Comparison of ENCODE assay signal across 14 mouse cellular contexts in the genomic region with DNA sequence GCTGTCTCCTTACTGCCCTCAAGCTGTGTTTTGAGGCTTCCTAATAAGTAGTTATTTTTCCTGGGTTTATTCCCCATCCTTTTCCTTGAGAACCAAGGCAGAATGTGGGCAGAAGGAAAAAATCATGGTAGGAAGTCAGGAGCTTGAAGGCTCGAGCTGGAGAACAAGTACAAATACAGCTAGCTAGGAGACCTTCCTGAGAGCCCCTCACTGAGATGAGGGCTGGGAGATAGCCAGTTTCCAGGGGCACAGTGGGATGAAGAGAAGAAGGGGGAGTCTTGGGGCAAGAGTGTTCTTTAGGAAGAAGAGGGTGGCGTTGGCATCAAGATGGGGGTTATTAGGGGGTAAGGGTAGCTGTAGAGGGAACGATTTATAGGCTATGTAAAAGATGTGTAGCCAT. TPM values are rescaled to one million over a fixed set of nuclear protein-coding genes. Genes with fewer than 3 reads are reported as not detected.
DNase-seq lines count a peak whose midpoint lies in the region; ATAC-seq and TF ChIP-seq lines count a peak whose summit lies in the region.
"Had no signal": no experiment of that assay in that cellular context is flagged by ENCODE, and none has a peak within 500 bp of the region (broad histone marks: within the 10 kb centered on the region; RNA-seq: fewer than 3 reads in every experiment).

No protein-coding gene starts in this region.

- ATAC-seq in hindbrain, embryonic 15.5 days (ENCODE audit: low FRiP score, low read depth): no peak
- no peak for ATAC-seq in neural tube, embryonic 12.5 days (ENCODE audit: low FRiP score, low read depth)
- ATAC-seq: intestine, embryonic 16.5 days had no signal

- WGBS in hindbrain, embryonic 15.5 days: 70% methylated on average over 3 of the region's 3 CpGs
- 83% methylated on average over 3 of the region's 3 CpGs for WGBS in neural tube, embryonic 12.5 days

- no peaks in the 10 kb centered on the region for H3K9me3 ChIP-seq in hindbrain, embryonic 15.5 days
- H3K9me3 ChIP-seq in neural tube, embryonic 12.5 days: no peaks in the 10 kb centered on the region
- H3K9me3 ChIP-seq: embryonic facial prominence, embryonic 13.5 days had no signal

- intact Hi-C loops in left cerebral cortex, adult 2 months (cut with DNase I): loop anchor here (5.0 kb wide), 1 partner anchor 133 kb away; no protein-coding TSS in a partner anchor
- intact Hi-C loops in heart, postnatal 10 days (cut with DNase I): loop anchor here (5.0 kb wide), 1 partner anchor 133 kb away; no protein-coding TSS in a partner anchor

- H3K4me3 ChIP-seq in left cerebral cortex, adult 2 months: peak overlapping the region; percentile 49
- H3K4me3 ChIP-seq in hindbrain, embryonic 15.5 days: peak overlapping the region; percentile 57
- H3K4me3 ChIP-seq in neural tube, embryonic 12.5 days: peak overlapping the region; percentile 9; the same call in 1 of the 2 replicates
- H3K4me3 ChIP-seq: embryonic facial prominence, embryonic 13.5 days had no signal

- no peaks in the 10 kb centered on the region for H3K27me3 ChIP-seq in hindbrain, embryonic 15.5 days
- no peaks in the 10 kb centered on the region for H3K27me3 ChIP-seq in neural tube, embryonic 12.5 days (replicated peaks)
- H3K27me3 ChIP-seq: embryonic facial prominence, embryonic 13.5 days had no signal

- peak overlapping the region; percentile 95 for H3K27ac ChIP-seq in left cerebral cortex, adult 2 months
- peak overlapping the region; percentile 86; the same call in 1 of the 2 replicates for H3K27ac ChIP-seq in hindbrain, embryonic 15.5 days (replicated peaks)
- H3K27ac ChIP-seq in neural tube, embryonic 12.5 days: no peak overlapping the region
- H3K27ac ChIP-seq: embryonic facial prominence, embryonic 13.5 days had no signal

- peak; percentile 39 for DNase-seq in cerebellum, adult 11-12 months
- no peak for DNase-seq in cerebellum, adult 8-10 months
- DNase-seq in left cerebral cortex, adult 2 months (ENCODE audit: extremely low spot score in 1 of 2, low spot score in 2 of 2): no peak
- no peak for DNase-seq in left cerebral cortex, adult 8-10 months (ENCODE audit: low spot score in 2 of 2)
- no peak for DNase-seq in heart, postnatal 10 days
- DNase-seq in adipocyte (ENCODE audit: low spot score): no peak
- DNase-seq: adrenal gland, postnatal 10 days; kidney, postnatal 10 days; lung, embryonic 14.5 days; thymus, adult 18-20 months had no signal

- peak overlapping the region; percentile 65 for H3K4me2 ChIP-seq in hindbrain, embryonic 15.5 days
- H3K4me2 ChIP-seq in neural tube, embryonic 12.5 days (replicated peaks): peak overlapping the region; percentile 61

- H3K36me3 ChIP-seq in hindbrain, embryonic 15.5 days: no peaks in the 10 kb centered on the region
- no peaks in the 10 kb centered on the region for H3K36me3 ChIP-seq in neural tube, embryonic 12.5 days
- H3K36me3 ChIP-seq: embryonic facial prominence, embryonic 13.5 days had no signal

- H3K4me1 ChIP-seq in hindbrain, embryonic 15.5 days (replicated peaks): peaks cover 22% of the 10 kb centered on the region
- peaks cover 15% of the 10 kb centered on the region for H3K4me1 ChIP-seq in neural tube, embryonic 12.5 days

- no peak for TF ChIP-seq CTCF in left cerebral cortex, adult 2 months (IDR thresholded peaks at IDR 0.05)

- H3K9ac ChIP-seq in hindbrain, embryonic 15.5 days: 0 out of 2 replicates have a peak overlapping the region, but pooled peaks have one; percentile 73
- H3K9ac ChIP-seq in neural tube, embryonic 12.5 days: no peak overlapping the region
- H3K9ac ChIP-seq: embryonic facial prominence, embryonic 13.5 days; lung, embryonic 14.5 days had no signal

RNA-seq across cellular contexts. Expression of a gene that starts 56.1 kb away (rescaled TPM):
- 100 to 1,000 TPM; 414 to 463 TPM for total RNA-seq in left cerebral cortex, adult 2 months (2021)
- 100 to 1,000 TPM; 373 to 389 (median 377) TPM for total RNA-seq in left cerebral cortex, adult 8-10 months (2022)
- 130 and 141 TPM in 2 replicates for polyA plus RNA-seq in hindbrain, embryonic 15.5 days (2015; fragmentation: Nextera tagmentation; extraction: Ambion mirVana)
- polyA plus RNA-seq in neural tube, embryonic 12.5 days (2016; fragmentation: Nextera tagmentation; extraction: Ambion mirVana): 97.7 and 105 TPM in 2 replicates
- total RNA-seq in heart, postnatal 10 days (2021): 1 to 10 TPM in 1 of 2 experiments, under 1 TPM in 1; 0.72 to 1.8 TPM

Comparison
In these comparisons a context has a peak if more than half of its experiments do, and no peak if none do; other contexts are left out.
1. RNA of a gene that starts 56.1 kb away (total RNA-seq): 414 to 463 TPM in left cerebral cortex, adult 2 months and 373 to 389 TPM in left cerebral cortex, adult 8-10 months; 0.72 to 1.8 TPM in heart, postnatal 10 days; every median in the first group is over 100 times any median in the second.
2. Peak in every context shown above with its lines, with median percentiles within 50 percentile points of each other: H3K4me3 ChIP-seq.